Mouse (Mus musculus) spleen, postnatal 0 days (tissue): Measurements from ENCODE around the gene Vmn1r138. TPM values are rescaled to one million over a fixed set of nuclear protein-coding genes. Genes with fewer than 3 reads are reported as not detected.

Source experiments
- polyA plus RNA-seq: library from polyadenylated mRNA; unstranded; fragments of >200 nt; fragmentation: Nextera tagmentation; extraction: Ambion mirVana; gene quantifications from 2 replicates; pipeline ENCODE4 v1.2.1, GENCODE M21; 2015

Gene Vmn1r138
- polyA plus RNA-seq: not detected in 2 replicates

DNA sequence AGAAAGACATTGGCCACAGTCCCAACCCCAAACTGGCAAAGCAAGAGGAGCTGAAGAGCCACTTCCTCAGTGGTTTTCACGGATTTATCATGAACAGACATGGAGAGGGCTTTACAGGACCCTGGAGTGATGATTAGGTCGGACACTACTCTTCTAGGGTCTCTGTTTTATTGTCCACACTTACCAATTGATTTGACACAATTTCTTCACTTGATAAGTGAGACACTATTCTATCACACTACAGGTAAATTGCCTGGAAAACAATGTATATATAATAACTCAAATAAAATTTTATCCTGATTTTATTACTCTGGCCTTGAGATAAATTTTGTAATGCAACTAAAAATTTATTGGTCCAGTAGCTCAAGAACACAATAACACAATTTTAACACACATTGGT, at the start of gene Vmn1r138:
Gene Vmn1r138 (minus strand): TSS at position 101 of the 400 bp plus-strand sequence.

DNA sequence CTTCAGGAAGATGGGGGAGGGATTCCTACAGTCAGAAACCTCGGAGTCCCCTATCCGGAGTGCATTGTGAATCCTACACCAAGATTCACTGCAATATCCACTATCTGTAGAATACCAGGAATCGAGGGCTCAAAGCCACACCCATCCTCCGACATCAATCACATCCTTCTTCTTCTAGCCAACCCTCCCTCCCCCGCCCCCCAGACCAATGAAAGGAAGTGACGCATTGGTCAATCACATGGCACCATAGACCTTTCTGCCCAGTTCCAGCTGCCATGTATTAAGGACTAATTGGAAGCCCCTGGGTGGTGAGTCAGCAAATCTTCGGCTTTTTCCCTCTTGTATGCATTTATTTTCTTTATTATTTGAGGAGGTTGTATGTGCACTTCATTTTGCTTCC, 40.1 kb upstream of the Vmn1r138 start, which contains the start of gene Vmn1r139:
Gene Vmn1r139 (plus strand): TSS at position 301 of the 400 bp plus-strand sequence.

DNA sequence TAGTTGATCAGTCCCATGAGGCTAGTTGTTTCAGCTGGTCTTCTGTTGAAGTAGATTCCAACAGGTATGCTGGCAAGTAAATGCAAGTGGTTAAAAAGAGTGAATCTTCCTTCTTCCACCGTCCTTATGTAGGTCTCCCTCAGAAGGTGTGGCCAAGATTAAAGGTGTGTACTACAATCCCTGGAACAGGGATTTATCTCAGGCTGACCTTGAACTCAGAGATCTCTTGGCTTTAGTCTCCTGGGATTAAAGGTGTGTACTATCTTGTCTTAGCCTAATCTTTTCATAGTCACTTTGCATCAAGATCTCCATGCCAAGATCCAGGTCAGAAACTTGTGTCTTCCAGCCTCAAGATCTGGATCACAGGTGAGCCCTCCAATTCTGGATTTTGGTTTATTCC, 27.5 kb upstream of the Vmn1r138 start, which contains the start of gene Gm6176:
Gene Gm6176 (minus strand): TSS at position 101 of the 400 bp plus-strand sequence.

DNA sequence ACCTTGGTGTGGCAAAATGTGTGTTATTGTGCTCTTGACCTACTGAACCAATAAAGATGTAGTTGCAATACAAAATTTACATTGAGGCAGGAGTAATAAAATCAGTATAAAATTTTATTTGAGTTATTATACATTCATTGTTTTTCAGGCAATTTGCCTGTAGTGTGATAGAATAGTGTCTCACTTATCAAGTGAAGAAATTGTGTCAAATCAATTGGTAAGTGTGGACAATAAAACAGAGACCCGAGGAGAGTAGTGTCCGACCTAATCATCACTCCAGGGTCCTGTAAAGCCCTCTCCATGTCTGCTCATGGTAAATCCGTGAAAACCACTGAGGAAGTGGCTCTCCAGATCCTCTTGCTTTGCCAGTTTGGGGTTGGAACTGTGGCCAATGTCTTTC, 34.4 kb downstream of the Vmn1r138 start, which contains the start of gene Vmn1r137:
Gene Vmn1r137 (plus strand): TSS at position 301 of the 400 bp plus-strand sequence.

Other genes with a start within 250 kb of the Vmn1r138 start
- not detected in 2 replicates for gene Gm4177, start 232.2 kb downstream of the Vmn1r138 start, polyA plus RNA-seq
- gene Vmn1r135, start 196.5 kb downstream of the Vmn1r138 start, polyA plus RNA-seq: not detected in 2 replicates
- not detected in 2 replicates for gene Gm5725, start 184.6 kb downstream of the Vmn1r138 start, polyA plus RNA-seq
- gene Gm5891, start 107.6 kb downstream of the Vmn1r138 start, polyA plus RNA-seq: not detected in 2 replicates
- not detected in 2 replicates for gene Vmn1r137, start 34.3 kb downstream of the Vmn1r138 start, polyA plus RNA-seq
- gene Gm6176, start 27.4 kb upstream of the Vmn1r138 start, polyA plus RNA-seq: not detected in 2 replicates
- gene Vmn1r139, start 40.2 kb upstream of the Vmn1r138 start, polyA plus RNA-seq: not detected in 2 replicates
- gene Gm16451, start 89.3 kb upstream of the Vmn1r138 start, polyA plus RNA-seq: not detected in 2 replicates
- gene Gm10666, start 105.8 kb upstream of the Vmn1r138 start, polyA plus RNA-seq: not detected in 2 replicates
- not detected in 2 replicates for gene Vmn1r142, start 135.1 kb upstream of the Vmn1r138 start, polyA plus RNA-seq
- gene Vmn1r143, start 160.5 kb upstream of the Vmn1r138 start, polyA plus RNA-seq: not detected in 2 replicates
- not detected in 2 replicates for gene Gm8653, start 172.4 kb upstream of the Vmn1r138 start, polyA plus RNA-seq
- gene Gm8453, start 200.6 kb upstream of the Vmn1r138 start, polyA plus RNA-seq: not detected in 2 replicates